Mouse (Mus musculus) gastrocnemius, adult 2 months (tissue): ENCODE results near the gene Ostm1. TPM values are rescaled to one million over a fixed set of nuclear protein-coding genes. Genes with fewer than 3 reads are reported as not detected.

Experiments
- DNase-seq: peaks from one replicate; pipeline ENCODE4 v3.0.0; 2022
- H3K27ac ChIP-seq: fragments of 200-600 bp; 2 replicates; pipeline ENCODE4 v1.8.1; 2022; ENCODE audit warnings: mild to moderate bottlenecking
- H3K4me3 ChIP-seq: fragments of 200-600 bp; 2 replicates; pipeline ENCODE4 v1.8.1; 2022; ENCODE audit warnings: mild to moderate bottlenecking, moderate library complexity
- CTCF ChIP-seq: fragments of 200-600 bp; IDR thresholded peaks from 2 replicates; pipeline ENCODE4 v1.8.1; 2022; ENCODE audit warnings: antibody characterized with exemption, mild to moderate bottlenecking, moderate library complexity
- intact Hi-C: fragments of 180-260 bp; cut with DNase I; formaldehyde crosslinking; loops from one replicate; pipeline ENCODE4 v1.15.1; 2025
- total RNA-seq, 2 experiments: library from RNA; stranded (reverse); gene quantifications; 2 replicates each; pipeline ENCODE4 v1.2.3; 2021

Ostm1 gene
- total RNA-seq, 2 experiments from 2014 or later, result 14.7 to 22.2 TPM

DNA sequence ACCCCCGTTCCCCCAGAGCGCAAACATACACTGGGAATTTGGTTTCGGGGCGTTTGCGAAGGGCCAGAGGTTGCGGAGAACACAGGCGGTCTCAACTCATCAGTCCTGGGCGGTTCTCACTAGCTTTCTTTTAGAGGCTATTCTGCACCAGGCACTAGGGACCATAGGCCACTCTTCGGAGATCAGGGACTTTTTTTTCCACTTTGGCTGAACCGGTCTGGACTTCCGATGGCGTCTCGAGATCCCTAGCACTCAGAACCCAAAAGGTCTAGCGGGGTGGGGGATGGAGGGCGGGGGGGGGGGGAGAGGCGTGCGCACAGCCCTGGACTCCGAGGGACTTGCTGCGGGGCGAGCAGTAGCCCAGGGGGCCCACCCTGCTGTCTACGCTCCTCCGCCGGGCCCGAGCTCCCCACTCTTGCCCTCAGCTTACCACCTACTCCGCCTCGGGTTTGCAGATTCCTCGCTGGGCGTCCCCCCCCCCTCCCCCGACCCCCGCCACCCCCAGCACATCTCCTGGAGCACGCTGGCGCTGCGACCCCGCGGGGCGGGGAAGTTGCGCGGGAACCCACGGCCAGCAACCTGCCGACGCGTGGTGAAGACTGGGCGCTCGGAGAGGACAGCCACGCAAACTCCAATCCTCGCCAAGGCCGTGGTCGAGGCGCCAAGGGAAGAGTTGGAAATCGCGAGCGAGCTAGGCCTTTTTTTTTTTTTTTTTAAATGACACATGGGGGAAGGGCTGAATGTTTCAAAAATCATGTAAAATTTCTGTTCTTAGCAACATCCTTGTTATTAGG is 52.1 kb downstream of the Ostm1 start:
- Histone ChIP-seq H3K4me3 (peak overlapping the region; percentile 53), H3K27ac (no peak overlapping the region)
- no peak for DNase-seq
- no peak for TF ChIP-seq CTCF
- intact Hi-C loops, result loop anchor here (5.0 to 10.0 kb wide), 3 partner anchors 99 to 653 kb away; no protein-coding TSS in a partner anchor

DNA sequence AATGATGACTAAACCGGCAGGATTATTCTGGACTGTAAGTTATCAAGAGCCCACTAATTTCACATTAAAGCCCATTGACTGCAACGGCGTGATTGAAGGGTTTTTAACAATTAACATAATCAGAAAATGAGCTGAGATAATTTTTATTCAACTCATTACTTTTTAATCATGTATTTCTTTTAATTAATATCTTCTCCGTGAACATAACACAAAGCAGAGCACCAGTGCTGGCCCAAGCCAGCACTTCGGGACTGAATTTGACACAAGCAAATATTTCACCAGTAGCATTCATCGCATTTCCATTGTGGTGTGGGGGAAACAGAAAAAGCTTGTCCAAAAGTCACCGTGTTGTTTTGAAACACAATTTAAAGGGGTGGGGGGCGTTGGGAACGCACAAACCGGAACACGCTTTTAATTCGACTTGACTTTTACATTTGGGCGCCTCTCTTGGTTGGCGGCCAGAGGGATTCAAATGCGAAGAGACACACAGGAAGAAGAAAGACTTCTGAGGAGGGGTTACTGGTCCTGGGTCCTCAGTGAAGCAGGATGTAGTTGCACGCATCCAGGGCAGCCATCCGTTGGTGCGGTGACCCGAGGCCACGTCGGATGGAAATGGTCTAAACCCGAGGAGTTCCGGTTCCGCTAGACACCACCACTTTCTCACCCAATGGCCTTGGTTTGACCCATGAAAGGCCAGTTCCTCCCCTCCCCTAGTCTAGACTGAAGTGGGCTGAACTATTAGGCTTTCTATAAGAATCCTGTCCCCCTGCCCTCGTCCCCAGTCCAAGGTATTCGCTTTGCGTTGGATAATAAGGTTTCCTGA is 52.9 kb downstream of the Ostm1 start:
- peak overlapping the region; percentile 53 for H3K4me3 ChIP-seq
- no peak overlapping the region for H3K27ac ChIP-seq
- intact Hi-C loops, result loop anchor here (1.0 to 10.0 kb wide), 4 partner anchors 98 to 654 kb away; no protein-coding TSS in a partner anchor
- DNase-seq, result no peak
- TF ChIP-seq CTCF, result no peak

GRCm38 (mm10) chr10:42637183-42637788 is 53.7 kb downstream of the Ostm1 start:
- TF ChIP-seq CTCF, result peak; percentile 70
- intact Hi-C loops, result loop anchor here (1.0 to 10.0 kb wide), 4 partner anchors 98 to 655 kb away; no protein-coding TSS in a partner anchor
- no peak for DNase-seq
- no peak overlapping the region for H3K27ac ChIP-seq
- H3K4me3 ChIP-seq, result peak overlapping the region; percentile 53

DNA sequence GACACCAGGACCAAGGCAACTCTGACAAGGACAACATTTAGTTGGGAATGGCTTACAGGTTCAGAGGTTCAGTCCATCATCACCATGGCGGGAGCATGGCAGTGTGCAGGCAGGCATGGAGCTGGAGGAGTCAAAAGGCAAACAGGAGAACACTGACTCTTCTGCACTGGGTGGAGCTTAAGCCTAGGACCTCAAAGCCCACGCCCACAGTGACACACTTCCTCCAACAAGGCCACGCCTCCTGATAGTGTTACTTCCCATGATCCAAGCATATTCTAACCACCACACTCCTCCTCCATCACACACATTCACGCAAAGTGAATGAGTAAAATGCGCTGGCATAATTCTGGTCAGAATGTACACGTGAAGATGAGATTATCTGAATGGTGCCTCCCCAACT is 56.2 kb downstream of the Ostm1 start:
- no peak for TF ChIP-seq CTCF
- H3K4me3 ChIP-seq, result no peak overlapping the region
- no peak overlapping the region for H3K27ac ChIP-seq
- no peak for DNase-seq
- intact Hi-C loops, result loop anchor here (5.0 to 10.0 kb wide), 3 partner anchors 95 to 658 kb away; no protein-coding TSS in a partner anchor

DNA sequence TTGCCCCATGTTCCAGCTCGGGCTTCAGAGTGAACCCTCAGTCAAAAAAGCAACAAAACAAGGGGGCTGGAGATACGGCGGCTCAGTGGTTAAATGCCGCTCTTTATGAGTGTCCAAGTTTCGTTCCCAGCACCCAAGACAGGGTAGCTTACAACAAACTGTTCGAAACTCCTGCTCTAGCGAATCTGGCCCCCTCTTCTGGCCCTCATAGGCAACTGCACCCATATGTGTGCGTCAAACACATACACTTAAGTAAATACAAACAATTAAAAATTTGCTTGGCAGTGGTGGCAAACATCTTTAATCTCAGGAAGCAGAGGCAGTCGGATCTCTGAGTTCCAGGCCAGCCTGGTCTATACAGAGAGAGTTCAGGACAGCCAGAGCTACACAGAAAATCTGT is 60.0 kb downstream of the Ostm1 start:
- DNase-seq, result no peak
- intact Hi-C loops, result no loop called here
- H3K27ac ChIP-seq, result no peak overlapping the region
- no peak for TF ChIP-seq CTCF
- H3K4me3 ChIP-seq, result no peak overlapping the region

DNA sequence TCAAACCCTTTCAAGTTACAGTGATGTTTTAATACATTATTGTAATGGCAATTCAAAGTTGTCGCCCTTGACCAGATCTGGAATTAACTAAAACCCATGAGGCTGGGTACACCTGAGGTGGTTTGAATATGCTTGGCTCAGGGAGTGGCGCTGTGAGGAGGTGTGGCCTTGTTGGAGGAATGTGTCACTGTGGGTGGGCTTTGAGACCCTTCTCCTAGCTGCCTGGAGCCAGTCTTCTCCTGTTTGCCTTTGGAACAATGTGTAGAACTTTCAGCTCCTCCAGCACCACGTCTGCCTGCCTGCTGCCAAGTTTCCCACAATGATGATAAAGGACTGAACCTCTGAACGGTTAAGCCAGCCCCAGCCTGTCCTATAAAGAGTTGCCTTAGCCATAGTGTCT is 62.7 kb downstream of the Ostm1 start:
- no peak overlapping the region for H3K27ac ChIP-seq
- TF ChIP-seq CTCF, result no peak
- no peak for DNase-seq
- intact Hi-C loops, result no loop called here
- no peak overlapping the region for H3K4me3 ChIP-seq

GRCm38 (mm10) chr10:42661916-42662315 is 78.3 kb downstream of the Ostm1 start:
- intact Hi-C loops, result no loop called here
- no peak for DNase-seq
- no peak for TF ChIP-seq CTCF
- Histone ChIP-seq H3K27ac (no peak overlapping the region), H3K4me3 (no peak overlapping the region)

DNA sequence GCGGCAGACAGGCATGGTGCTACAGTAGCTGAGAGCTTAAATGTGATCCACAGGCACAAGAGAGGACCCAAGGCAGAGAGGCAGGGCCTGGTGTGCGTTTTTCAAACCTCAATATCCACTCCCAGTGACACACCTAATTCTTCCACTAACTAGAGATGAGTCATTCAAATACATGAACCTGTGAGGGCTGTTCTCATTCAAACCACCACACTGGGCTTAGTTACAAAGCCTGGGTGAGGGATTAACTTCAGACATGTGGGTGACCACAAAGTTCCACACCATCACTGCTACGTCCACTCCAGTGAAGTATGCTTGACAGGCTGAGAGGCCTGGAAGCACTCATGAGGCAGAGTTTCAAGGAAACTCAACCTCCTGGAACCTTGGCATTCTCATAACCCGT is 86.3 kb downstream of the Ostm1 start:
- intact Hi-C loops, result no loop called here

DNA sequence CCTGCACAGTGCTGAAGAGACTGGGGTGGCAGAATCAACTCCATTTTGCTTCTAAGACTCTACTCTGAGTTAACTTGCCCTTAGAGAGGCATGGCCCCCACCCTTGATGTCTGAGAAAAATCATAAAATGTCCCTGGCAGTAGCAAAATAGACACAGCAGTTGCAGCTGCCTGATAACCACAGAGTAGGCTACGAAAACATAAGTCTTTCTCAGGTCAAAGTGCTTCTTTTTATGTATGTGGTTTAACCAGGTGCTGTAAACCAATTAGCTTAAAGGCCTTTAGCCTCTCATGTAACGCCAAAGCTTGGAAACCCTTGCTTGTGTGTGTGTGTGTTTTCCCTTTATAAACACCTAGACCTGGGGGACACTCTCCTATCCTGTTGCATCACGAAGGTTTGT is 89.2 kb downstream of the Ostm1 start:
- no peak for TF ChIP-seq CTCF
- DNase-seq, result no peak
- intact Hi-C loops, result no loop called here
- Histone ChIP-seq H3K4me3 (no peak overlapping the region), H3K27ac (no peak overlapping the region)

More for the DNA sequence above, 86.3 kb downstream of the Ostm1 start:
- no peak for DNase-seq
- no peak overlapping the region for H3K27ac ChIP-seq
- no peak overlapping the region for H3K4me3 ChIP-seq
- TF ChIP-seq CTCF, result no peak

GRCm38 (mm10) chr10:42675571-42675970 is 91.9 kb downstream of the Ostm1 start:
- Histone ChIP-seq H3K27ac (no peak overlapping the region), H3K4me3 (no peak overlapping the region)
- no peak for TF ChIP-seq CTCF
- intact Hi-C loops, result no loop called here
- DNase-seq, result no peak

- Histone ChIP-seq H3K4me3 (peak overlapping the region; percentile 99), H3K27ac (peak overlapping the region; percentile 93)
- DNase-seq, result no peak
- intact Hi-C loops, result no loop called here
- TF ChIP-seq CTCF, result no peak
Observed at GRCm38 (mm10) chr10:42678331-42678730, 94.7 kb downstream of the Ostm1 start.

DNA sequence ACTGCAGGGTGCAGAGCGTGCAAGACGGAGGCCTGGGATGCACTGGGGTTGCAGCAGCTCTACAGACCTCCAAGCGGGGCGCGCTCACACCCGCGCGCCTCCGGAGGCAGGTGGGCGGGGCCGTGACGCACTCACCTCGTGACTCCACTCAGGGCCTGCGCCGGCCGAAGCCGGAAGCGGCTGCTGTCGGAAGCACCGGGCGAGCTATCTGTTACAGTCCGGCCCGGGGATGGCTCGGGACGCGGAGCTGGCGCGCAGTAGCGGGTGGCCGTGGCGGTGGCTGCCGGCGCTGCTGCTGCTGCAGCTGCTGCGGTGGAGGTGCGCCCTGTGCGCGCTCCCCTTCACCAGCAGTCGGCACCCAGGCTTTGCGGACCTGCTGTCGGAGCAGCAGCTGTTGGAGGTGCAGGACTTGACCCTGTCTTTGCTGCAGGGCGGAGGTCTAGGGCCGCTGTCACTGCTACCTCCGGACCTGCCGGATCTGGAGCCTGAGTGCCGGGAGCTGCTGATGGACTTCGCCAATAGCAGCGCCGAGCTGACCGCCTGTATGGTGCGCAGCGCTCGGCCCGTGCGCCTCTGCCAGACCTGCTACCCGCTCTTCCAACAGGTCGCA is 95.2 kb downstream of the Ostm1 start:
- intact Hi-C loops, result no loop called here
- DNase-seq, result peak; percentile 95
- H3K4me3 ChIP-seq, result peak overlapping the region; percentile 99
- TF ChIP-seq CTCF, result peak; percentile 6; the same call in 1 of the 2 replicates
- peak overlapping the region; percentile 93 for H3K27ac ChIP-seq
